Mouse (Mus musculus) liver, postnatal 0 days (tissue): ENCODE results near the gene H2-Ob.

Source experiments
- CTCF ChIP-seq: sonication (generic); IDR thresholded peaks from 2 replicates; pipeline ENCODE4 v1.5.1; 2016; ENCODE audit warnings: antibody characterized with exemption, low read depth
- EP300 ChIP-seq: IDR thresholded peaks from 2 replicates; pipeline ENCODE4 v1.6.1; 2016; ENCODE audit warnings: antibody characterized with exemption, low read depth, mild to moderate bottlenecking

DNA sequence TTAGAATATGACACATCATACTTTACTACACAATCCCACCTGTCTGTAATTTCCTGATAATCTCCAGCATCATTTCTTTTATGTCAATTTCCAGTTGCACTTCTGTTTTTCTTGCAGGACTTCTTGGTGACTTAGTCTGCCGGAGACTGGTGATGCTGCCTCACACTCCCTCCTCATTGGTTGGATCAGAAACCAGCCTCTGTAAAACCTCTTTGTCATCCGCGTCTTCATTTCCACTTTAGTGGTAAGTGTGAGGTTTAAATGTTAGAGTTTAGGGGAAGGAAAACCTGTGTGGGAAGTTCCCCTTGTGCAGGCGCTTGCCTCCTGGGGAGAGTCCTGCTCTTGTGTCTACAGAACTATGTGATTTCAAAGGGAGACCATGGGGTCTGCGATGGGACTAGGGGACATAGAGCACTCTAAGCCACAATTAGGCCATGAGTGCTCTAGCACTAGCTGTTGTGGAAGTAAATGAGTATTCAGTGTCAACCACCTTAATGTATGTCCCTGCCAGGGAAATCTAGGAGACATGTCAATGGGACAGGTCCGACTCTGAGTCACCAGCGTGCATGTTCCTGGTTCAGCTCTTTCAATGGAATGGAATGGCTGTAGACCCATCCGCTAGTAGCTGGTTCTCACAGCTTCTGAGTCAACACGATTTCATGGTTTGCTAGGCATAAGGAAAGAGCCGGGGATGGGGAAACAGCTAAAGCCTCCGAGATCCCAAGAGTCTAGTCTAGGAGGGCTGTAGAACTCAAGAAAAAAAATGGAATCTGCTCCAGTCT is 19.1 kb downstream of the H2-Ob start, which contains the start of gene H2-Ab1:
- TF ChIP-seq CTCF (no peak), EP300 (no peak)
